Mouse (Mus musculus): ENCODE measurements at regions not wholly inside any gene's neighbourhood (a gene's known extent, or its start where the extent isn't known, plus 50 kb on each side); places are given as distances from the start of the nearest gene placed in this dataset.
"Not testable (repeated sequence)": the region's sequence is repeated elsewhere in the genome, so short reads cannot be mapped to it uniquely, and the experiment has no call there.

- DNase-seq (ENCODE audit: extremely low spot score in 1 of 2, low spot score in 1 of 2) = peak; percentile 19 to 22
Measured at GRCm38 (mm10) chr1:168709017-168709681, 277.1 kb upstream of the Pbx1 start.

- DNase-seq (ENCODE audit: extremely low spot score in 1 of 2, low spot score in 1 of 2) = peak in 1 of 2 experiments; percentile 6
Measured at GRCm38 (mm10) chr1:168708161-168708865, 276.2 kb upstream of the Pbx1 start.

GRCm38 (mm10) chr1:168697386-168697785 is 265.3 kb upstream of the Pbx1 start:
- DNase-seq (ENCODE audit: extremely low spot score in 1 of 2, low spot score in 1 of 2) = no peak

- DNase-seq (ENCODE audit: extremely low spot score in 1 of 2, low spot score in 1 of 2) = peak in 1 of 2 experiments; percentile 53
Measured at GRCm38 (mm10) chr1:168686821-168687220, 254.8 kb upstream of the Pbx1 start.

- no peak for DNase-seq (ENCODE audit: extremely low spot score in 1 of 2, low spot score in 1 of 2)
Measured at GRCm38 (mm10) chr1:168685147-168685546, 253.1 kb upstream of the Pbx1 start.

GRCm38 (mm10) chr1:168681685-168682491 is 249.8 kb upstream of the Pbx1 start:
- DNase-seq (ENCODE audit: extremely low spot score in 1 of 2, low spot score in 1 of 2) = no peak

- no peak for DNase-seq (ENCODE audit: extremely low spot score in 1 of 2, low spot score in 1 of 2)
Measured at GRCm38 (mm10) chr1:168680674-168681073, 248.6 kb upstream of the Pbx1 start.

GRCm38 (mm10) chr1:168676418-168677413 is 244.6 kb upstream of the Pbx1 start:
- peak in 1 of 2 experiments; percentile 47 for DNase-seq (ENCODE audit: extremely low spot score in 1 of 2, low spot score in 1 of 2)

- DNase-seq (ENCODE audit: extremely low spot score in 1 of 2, low spot score in 1 of 2) = no peak
Measured at GRCm38 (mm10) chr1:168675741-168676140, 243.7 kb upstream of the Pbx1 start.

- no peak for DNase-seq (ENCODE audit: extremely low spot score in 1 of 2, low spot score in 1 of 2)
Measured at GRCm38 (mm10) chr1:168662755-168663284, 230.8 kb upstream of the Pbx1 start.

- peak in 1 of 2 experiments; percentile 43 for DNase-seq (ENCODE audit: extremely low spot score in 1 of 2, low spot score in 1 of 2)
Measured at GRCm38 (mm10) chr1:168660956-168661355, 228.9 kb upstream of the Pbx1 start.

- DNase-seq (ENCODE audit: extremely low spot score in 1 of 2, low spot score in 1 of 2) = no peak
Measured at GRCm38 (mm10) chr1:168659578-168659977, 227.5 kb upstream of the Pbx1 start.

- no peak for DNase-seq (ENCODE audit: extremely low spot score in 1 of 2, low spot score in 1 of 2)
Measured at GRCm38 (mm10) chr1:168632837-168633236, 200.8 kb upstream of the Pbx1 start.

GRCm38 (mm10) chr1:168631979-168632378 is 199.9 kb upstream of the Pbx1 start:
- DNase-seq (ENCODE audit: extremely low spot score in 1 of 2, low spot score in 1 of 2) = no peak

- DNase-seq (ENCODE audit: extremely low spot score in 1 of 2, low spot score in 1 of 2) = not testable (repeated sequence)
Measured at GRCm38 (mm10) chr1:168601967-168602366, 169.9 kb upstream of the Pbx1 start.

- no peak for DNase-seq (ENCODE audit: extremely low spot score in 1 of 2, low spot score in 1 of 2)
Measured at GRCm38 (mm10) chr1:168600461-168601160, 168.5 kb upstream of the Pbx1 start.

GRCm38 (mm10) chr1:168598191-168598667 is 166.2 kb upstream of the Pbx1 start:
- no peak for DNase-seq (ENCODE audit: extremely low spot score in 1 of 2, low spot score in 1 of 2)

GRCm38 (mm10) chr1:168597495-168597894 is 165.4 kb upstream of the Pbx1 start:
- no peak for DNase-seq (ENCODE audit: extremely low spot score in 1 of 2, low spot score in 1 of 2)

GRCm38 (mm10) chr1:168584137-168584536 is 152.1 kb upstream of the Pbx1 start:
- DNase-seq (ENCODE audit: extremely low spot score in 1 of 2, low spot score in 1 of 2) = peak in 1 of 2 experiments; percentile 16

All from frontal cortex, adult 2 months (tissue).